Mouse (Mus musculus): ENCODE measurements around the gene Pde4a. TPM values are rescaled to one million over a fixed set of nuclear protein-coding genes. Genes with fewer than 3 reads are reported as not detected.
"Not testable (repeated sequence)": the region's sequence is repeated elsewhere in the genome, so short reads cannot be mapped to it uniquely, and the experiment has no call there.

The Pde4a gene
- polyA plus RNA-seq, 1 experiment from 2014 or later, result 6.7 TPM

DNA sequence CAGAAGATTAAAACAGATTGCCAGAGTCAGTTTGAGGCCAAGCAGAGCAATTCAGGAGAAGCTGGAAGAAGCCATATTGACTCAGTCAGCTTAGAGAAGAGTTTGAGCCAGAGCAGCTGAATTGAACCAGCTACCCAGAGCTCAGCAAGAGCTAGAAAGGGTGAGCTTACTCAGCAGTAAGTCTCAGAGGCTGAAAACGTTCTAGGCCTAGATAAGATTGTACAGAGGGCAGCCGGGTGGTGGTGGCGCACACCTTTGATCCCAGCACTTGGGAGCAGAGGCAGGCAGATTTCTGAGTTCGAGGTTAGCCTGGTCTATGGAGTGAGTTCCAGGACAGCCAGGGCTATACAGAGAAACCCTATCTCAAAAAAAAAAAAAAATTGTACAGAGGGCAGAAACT is 90.8 kb downstream of the Pde4a start:
- not testable (repeated sequence) for H3K27ac ChIP-seq (ENCODE audit: low read depth); ATAC-seq (replicated peaks; ENCODE audit: low FRiP score, low TSS enrichment, low read depth); H3K4me3 ChIP-seq (ENCODE audit: low read depth, low read length); DNase-seq (ENCODE audit: low spot score); H3K9me3 ChIP-seq (ENCODE audit: control insufficient read depth, low read length); H3K4me1 ChIP-seq (replicated peaks; ENCODE audit: control insufficient read depth, insufficient read depth, low read length); H3K36me3 ChIP-seq (ENCODE audit: control insufficient read depth, insufficient read depth, low read length); H3K9ac ChIP-seq (ENCODE audit: low read length); H3K4me2 ChIP-seq (ENCODE audit: low read length)
- WGBS, result 81% methylated on average over 4 of the region's 4 CpGs
- peaks cover 14% of the 10 kb centered on the region for H3K27me3 ChIP-seq (replicated peaks; ENCODE audit: control insufficient read depth, insufficient read depth, low read length)

DNA sequence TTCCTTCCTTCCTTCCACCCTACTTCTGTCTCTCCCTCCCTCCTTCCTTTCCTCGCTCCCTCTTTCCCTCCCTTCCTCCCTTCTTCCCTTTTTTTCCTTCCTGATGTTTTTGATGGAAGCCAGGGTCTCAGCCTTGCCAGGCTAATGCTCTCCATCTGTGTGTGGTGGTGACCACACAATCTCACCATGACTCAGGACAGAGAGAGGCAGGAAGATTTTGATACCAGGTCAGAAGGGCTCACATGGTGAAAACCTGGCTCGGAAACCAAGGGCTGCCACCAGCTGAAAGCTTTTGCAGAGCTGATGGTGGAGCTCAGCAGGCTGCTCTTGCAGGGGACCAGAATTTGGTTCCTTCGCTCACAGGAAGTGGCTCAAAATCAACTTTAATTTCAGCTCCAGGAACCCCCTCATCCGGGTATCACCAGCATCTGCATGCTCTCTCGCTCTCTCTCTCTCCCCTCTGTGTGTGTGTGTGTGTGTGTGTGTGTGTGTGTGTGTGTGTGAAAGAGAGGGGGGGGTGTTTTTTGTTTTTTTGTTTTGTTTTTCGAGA is 95.1 kb downstream of the Pde4a start:
- Histone ChIP-seq H3K4me3 (ENCODE audit: low read depth, low read length) (no peak overlapping the region), H3K27me3 (replicated peaks; ENCODE audit: control insufficient read depth, insufficient read depth, low read length) (no peaks in the 10 kb centered on the region), H3K36me3 (ENCODE audit: control insufficient read depth, insufficient read depth, low read length) (no peaks in the 10 kb centered on the region), H3K27ac (ENCODE audit: low read depth) (no peak overlapping the region), H3K4me2 (ENCODE audit: low read length) (no peak overlapping the region), H3K9ac (ENCODE audit: low read length) (no peak overlapping the region), H3K9me3 (ENCODE audit: control insufficient read depth, low read length) (no peaks in the 10 kb centered on the region), H3K4me1 (replicated peaks; ENCODE audit: control insufficient read depth, insufficient read depth, low read length) (no peaks in the 10 kb centered on the region; the same call in 1 of the 2 replicates)
- DNase-seq (ENCODE audit: low spot score) (no peak), ATAC-seq (replicated peaks; ENCODE audit: low FRiP score, low TSS enrichment, low read depth) (no peak)
- WGBS, result 74% methylated on average over 6 of the region's 6 CpGs

GRCm38 (mm10) chr9:21261831-21262230 is 96.3 kb downstream of the Pde4a start:
- Histone ChIP-seq H3K9ac (ENCODE audit: low read length) (no peak overlapping the region), H3K9me3 (ENCODE audit: control insufficient read depth, low read length) (no peaks in the 10 kb centered on the region), H3K4me2 (ENCODE audit: low read length) (no peak overlapping the region), H3K27ac (ENCODE audit: low read depth) (no peak overlapping the region), H3K4me3 (ENCODE audit: low read depth, low read length) (no peak overlapping the region), H3K27me3 (replicated peaks; ENCODE audit: control insufficient read depth, insufficient read depth, low read length) (no peaks in the 10 kb centered on the region), H3K4me1 (replicated peaks; ENCODE audit: control insufficient read depth, insufficient read depth, low read length) (peaks cover 9% of the 10 kb centered on the region; the same call in 1 of the 2 replicates), H3K36me3 (ENCODE audit: control insufficient read depth, insufficient read depth, low read length) (0 out of 2 replicates have a peak, but pooled peaks cover 2% of the 10 kb centered on the region)
- no peak for DNase-seq (ENCODE audit: low spot score)
- 68% methylated on average over 2 of the region's 2 CpGs for WGBS
- no peak for ATAC-seq (replicated peaks; ENCODE audit: low FRiP score, low TSS enrichment, low read depth)

Other genes with a start within 250 kb of the Pde4a start
- gene Dnmt1, start 205.8 kb upstream of the Pde4a start, polyA plus RNA-seq (2014; fragmentation: Nextera tagmentation; extraction: Ambion mirVana), result 65.4 and 69.9 TPM in 2 replicates
- 31.9 and 35.5 TPM in 2 replicates for gene S1pr2, start 188.9 kb upstream of the Pde4a start, polyA plus RNA-seq (2014; fragmentation: Nextera tagmentation; extraction: Ambion mirVana)
- 151 and 155 TPM in 2 replicates for gene Mrpl4, start 163.0 kb upstream of the Pde4a start, polyA plus RNA-seq (2014; fragmentation: Nextera tagmentation; extraction: Ambion mirVana)
- 11.4 and 11.8 TPM in 2 replicates for gene Icam1, start 149.7 kb upstream of the Pde4a start, polyA plus RNA-seq (2014; fragmentation: Nextera tagmentation; extraction: Ambion mirVana)
- gene Icam4, start 136.3 kb upstream of the Pde4a start, polyA plus RNA-seq (2014; fragmentation: Nextera tagmentation; extraction: Ambion mirVana), result 0.96 TPM in 1 of 2 replicates, not detected in the other
- 0.12 TPM in 2 replicates for gene Icam5, start 133.6 kb upstream of the Pde4a start, polyA plus RNA-seq (2014; fragmentation: Nextera tagmentation; extraction: Ambion mirVana)
- gene Zglp1, start 98.6 kb upstream of the Pde4a start, polyA plus RNA-seq (2014; fragmentation: Nextera tagmentation; extraction: Ambion mirVana), result 1.3 TPM in 1 of 2 replicates, not detected in the other
- 0.20 and 0.74 TPM in 2 replicates for gene Gm49373, start 92.6 kb upstream of the Pde4a start, polyA plus RNA-seq (2014; fragmentation: Nextera tagmentation; extraction: Ambion mirVana)
- gene Fdx1l, start 92.1 kb upstream of the Pde4a start, polyA plus RNA-seq (2014; fragmentation: Nextera tagmentation; extraction: Ambion mirVana), result 71.4 and 74.4 TPM in 2 replicates
- gene Gm38431, start 73.7 kb upstream of the Pde4a start, polyA plus RNA-seq (2014; fragmentation: Nextera tagmentation; extraction: Ambion mirVana), result 2.2 and 3.7 TPM in 2 replicates
- 84.1 and 87.5 TPM in 2 replicates for gene Raver1, start 73.7 kb upstream of the Pde4a start, polyA plus RNA-seq (2014; fragmentation: Nextera tagmentation; extraction: Ambion mirVana)
- 11.7 and 12.1 TPM in 2 replicates for gene Tyk2, start 34.5 kb upstream of the Pde4a start, polyA plus RNA-seq (2014; fragmentation: Nextera tagmentation; extraction: Ambion mirVana)
- gene Cdc37, start 15.7 kb upstream of the Pde4a start, polyA plus RNA-seq (2014; fragmentation: Nextera tagmentation; extraction: Ambion mirVana), result 307 and 327 TPM in 2 replicates
- gene Keap1, start 73.6 kb downstream of the Pde4a start, polyA plus RNA-seq (2014; fragmentation: Nextera tagmentation; extraction: Ambion mirVana), result 41.0 and 43.0 TPM in 2 replicates
- gene S1pr5, start 82.7 kb downstream of the Pde4a start, polyA plus RNA-seq (2014; fragmentation: Nextera tagmentation; extraction: Ambion mirVana), result 0.07 and 0.13 TPM in 2 replicates
- 42.6 and 45.4 TPM in 2 replicates for gene Atg4d, start 99.6 kb downstream of the Pde4a start, polyA plus RNA-seq (2014; fragmentation: Nextera tagmentation; extraction: Ambion mirVana)
- 12.8 TPM in 2 replicates for gene Kri1, start 122.3 kb downstream of the Pde4a start, polyA plus RNA-seq (2014; fragmentation: Nextera tagmentation; extraction: Ambion mirVana)
- gene Cdkn2d, start 125.7 kb downstream of the Pde4a start, polyA plus RNA-seq (2014; fragmentation: Nextera tagmentation; extraction: Ambion mirVana), result 43.7 and 44.8 TPM in 2 replicates
- gene Ap1m2, start 146.6 kb downstream of the Pde4a start, polyA plus RNA-seq (2014; fragmentation: Nextera tagmentation; extraction: Ambion mirVana), result 69.6 and 75.8 TPM in 2 replicates
- gene Slc44a2, start 155.0 kb downstream of the Pde4a start, polyA plus RNA-seq (2014; fragmentation: Nextera tagmentation; extraction: Ambion mirVana), result 70.1 and 74.6 TPM in 2 replicates
- 179 and 188 TPM in 2 replicates for gene Ilf3, start 202.2 kb downstream of the Pde4a start, polyA plus RNA-seq (2014; fragmentation: Nextera tagmentation; extraction: Ambion mirVana)
- gene Qtrt1, start 246.1 kb downstream of the Pde4a start, polyA plus RNA-seq (2014; fragmentation: Nextera tagmentation; extraction: Ambion mirVana), result 69.9 and 77.3 TPM in 2 replicates

All from intestine, embryonic 14.5 days (tissue).